In genomic region chr8:65194656-65195055, GRCm38 (mm10) we compare ENCODE assay signal across 20 mouse cellular contexts.
DNase-seq lines count a peak whose midpoint lies in the region.
"Had no signal": no experiment of that assay in that cellular context is flagged by ENCODE, and none has a peak within 500 bp of the region (broad histone marks: within the 10 kb centered on the region; RNA-seq: fewer than 3 reads in every experiment).

No protein-coding gene starts in this region.

- intact Hi-C loops in left cerebral cortex, postnatal 4 days (cut with DNase I) = no loop called here

- peak; percentile 44 to 58 for DNase-seq in frontal cortex, adult 2 months (ENCODE audit: extremely low spot score in 1 of 2, low spot score in 1 of 2)
- DNase-seq in frontal cortex, postnatal 14 days (ENCODE audit: low spot score in 2 of 2) = no peak
- peak; percentile 31 to 42 for DNase-seq in left cerebral cortex, adult 18-20 months (ENCODE audit: low spot score in 2 of 2)
- no peak for DNase-seq in left cerebral cortex, postnatal 4 days
- DNase-seq in frontal cortex, postnatal 36 days (ENCODE audit: low spot score in 2 of 2) = peak; percentile 11 to 61
- DNase-seq in right cerebral cortex, postnatal 25 days = peak; percentile 36
- no peak for DNase-seq in testis, postnatal 14 days (ENCODE audit: low spot score)
- DNase-seq in gastrocnemius, postnatal 10 days = no peak
- DNase-seq: adrenal gland, postnatal 14 days; cerebellum, adult 18-20 months; cerebellum, postnatal 10 days; gastrocnemius, adult 2 months; heart, adult 2 months; heart, postnatal 4 days; kidney, adult 9 months; kidney, postnatal 14 days; liver, embryonic 13.5 days; lung, adult 18-20 months; lung, postnatal 4 days; thymus, postnatal 14 days had no signal

Comparison
In these comparisons a context has a peak if more than half of its experiments do, and no peak if none do; other contexts are left out.
1. DNase-seq: peak in frontal cortex, adult 2 months (2 of 2), left cerebral cortex, adult 18-20 months (2 of 2), frontal cortex, postnatal 36 days (2 of 2) and right cerebral cortex, postnatal 25 days (single experiment); none in frontal cortex, postnatal 14 days (0 of 2), left cerebral cortex, postnatal 4 days (single experiment), testis, postnatal 14 days (single experiment) and gastrocnemius, postnatal 10 days (single experiment).